Mouse (Mus musculus) layer of hippocampus, postnatal 14 days (tissue): ENCODE measurements around the gene Gm16181. TPM values are rescaled to one million over a fixed set of nuclear protein-coding genes. Genes with fewer than 3 reads are reported as not detected.

Experiments used
- DNase-seq, 2 experiments: peaks; one replicate each; pipeline ENCODE4 v3.0.0; 2021 to 2022; ENCODE audit warnings: low spot score in 2 of 2, mixed read lengths in 1 of 2
- total RNA-seq, 2 experiments: library from RNA; stranded (reverse); gene quantifications; 2 replicates each; pipeline ENCODE4 v1.2.3; 2021

The Gm16181 gene
- total RNA-seq, 2 experiments from 2014 or later, result not detected

DNA sequence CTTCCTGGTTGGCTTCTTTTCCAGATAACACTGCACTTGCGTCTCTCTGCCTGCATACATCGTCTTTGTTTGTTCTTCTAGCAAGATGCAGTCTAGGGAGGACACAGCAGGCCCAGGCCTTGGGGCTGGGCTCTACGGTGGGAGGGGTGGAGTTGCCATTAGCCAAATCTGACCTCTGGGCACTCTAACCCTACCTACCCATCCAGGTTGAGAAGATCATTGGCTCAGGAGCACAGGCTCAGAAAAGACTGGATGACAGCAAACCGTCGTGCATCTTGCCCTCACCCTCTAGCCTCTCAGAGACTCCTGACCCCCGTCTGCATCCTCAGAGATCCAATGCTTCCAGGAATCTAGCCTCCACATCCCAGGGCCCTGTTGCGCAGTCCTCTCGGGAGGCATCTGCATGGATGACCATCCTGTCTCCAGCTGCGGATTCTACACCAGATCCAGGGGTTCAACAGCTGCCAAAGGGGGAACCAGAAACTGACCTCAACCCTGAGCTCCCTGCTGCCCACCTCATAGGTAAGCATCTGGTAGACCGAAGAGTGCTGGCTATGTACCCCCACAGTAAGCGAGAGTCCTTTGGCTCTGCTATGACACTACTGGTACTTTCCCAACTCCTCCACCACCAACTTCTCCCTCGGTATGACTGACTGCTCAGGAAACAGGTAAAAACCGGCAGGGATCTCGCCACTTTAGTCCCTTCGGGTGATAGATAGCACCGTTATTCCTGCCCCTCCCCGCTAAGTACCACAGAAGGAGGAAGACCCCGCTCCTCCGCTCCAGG is 25.6 kb upstream of the Gm16181 start:
- no peak for DNase-seq

DNA sequence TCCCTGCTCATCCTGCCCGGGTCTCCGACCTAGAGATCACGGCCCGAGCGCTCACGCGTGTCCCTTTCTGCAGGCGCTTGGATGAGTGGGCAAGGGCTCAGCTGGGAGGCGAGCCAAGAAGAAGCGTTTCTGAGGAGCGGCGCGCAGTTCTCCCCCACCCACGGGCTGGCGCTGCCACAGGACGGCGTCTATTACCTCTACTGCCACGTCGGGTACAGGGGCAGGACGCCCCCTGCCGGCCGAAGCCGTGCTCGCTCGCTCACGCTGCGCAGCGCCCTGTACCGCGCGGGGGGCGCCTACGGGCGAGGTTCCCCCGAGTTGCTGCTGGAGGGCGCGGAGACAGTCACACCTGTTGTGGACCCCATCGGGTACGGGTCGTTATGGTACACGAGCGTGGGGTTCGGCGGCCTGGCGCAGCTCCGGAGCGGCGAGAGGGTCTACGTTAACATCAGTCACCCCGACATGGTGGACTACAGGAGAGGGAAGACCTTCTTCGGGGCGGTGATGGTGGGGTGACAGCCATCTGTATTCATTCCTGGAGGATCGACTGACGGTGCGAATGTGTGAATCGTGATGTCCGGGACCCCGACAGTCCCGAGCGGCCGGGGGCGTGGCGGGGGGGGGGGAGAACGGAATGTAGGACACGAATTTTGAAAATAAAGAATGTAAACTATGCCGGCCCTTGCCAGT is 24.9 kb upstream of the Gm16181 start:
- peak; percentile 62 to 74 for DNase-seq

DNA sequence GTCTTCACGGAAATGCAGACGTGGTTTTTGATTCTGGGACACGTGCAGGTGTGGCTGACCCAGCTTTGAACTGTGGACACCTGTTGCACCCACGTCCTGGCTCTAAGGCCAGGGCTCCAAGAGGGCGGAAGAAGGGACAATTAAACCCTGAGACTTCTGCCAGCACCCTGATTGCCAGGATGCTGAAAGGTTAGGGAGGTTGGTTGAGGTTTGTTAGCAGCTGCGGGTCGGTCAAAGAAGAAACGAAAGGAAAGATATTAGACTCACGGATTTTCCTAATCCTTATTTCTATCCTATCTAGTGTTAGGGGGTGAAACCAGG is 24.4 kb upstream of the Gm16181 start:
- DNase-seq, result no peak

DNA sequence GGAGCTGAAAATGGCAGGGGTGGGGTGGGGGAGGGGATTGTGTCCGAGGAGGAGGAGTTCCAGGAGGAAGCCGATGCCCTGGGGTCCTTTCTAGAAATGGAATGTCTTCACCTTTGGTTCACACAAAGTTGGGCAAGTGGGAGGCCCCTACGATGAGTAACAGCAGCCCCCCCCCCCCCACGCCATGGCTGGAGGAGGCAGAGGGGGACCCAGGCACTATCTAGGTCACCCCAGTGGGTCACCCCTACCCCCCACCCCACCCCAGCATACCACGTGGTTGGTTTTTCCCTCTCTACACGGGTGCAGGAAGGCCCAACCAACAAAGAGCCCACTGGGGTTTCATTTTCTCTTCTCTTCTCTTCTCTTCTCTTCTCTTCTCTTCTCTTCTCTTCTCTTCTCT is 23.5 kb upstream of the Gm16181 start:
- DNase-seq, result no peak

DNA sequence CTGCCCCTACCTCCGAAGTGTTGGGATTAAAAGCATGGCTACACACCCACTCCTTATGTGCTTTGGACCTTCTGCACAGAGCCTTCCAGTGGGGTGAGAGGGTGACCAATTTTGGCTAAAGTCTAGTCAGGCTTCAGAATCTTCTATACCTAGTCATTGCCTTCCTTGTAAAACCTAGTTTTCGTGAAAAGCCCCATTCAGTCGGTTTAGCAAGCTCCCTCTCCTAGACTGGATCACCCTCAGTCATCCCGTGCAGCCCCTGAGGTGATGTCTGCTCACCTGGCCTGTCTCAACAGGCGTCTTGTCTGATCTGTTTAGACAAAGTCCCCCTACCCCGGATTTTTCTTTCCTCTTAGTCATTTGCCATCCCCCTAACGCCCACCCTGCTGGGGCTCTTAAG is 22.6 kb upstream of the Gm16181 start:
- no peak for DNase-seq

DNA sequence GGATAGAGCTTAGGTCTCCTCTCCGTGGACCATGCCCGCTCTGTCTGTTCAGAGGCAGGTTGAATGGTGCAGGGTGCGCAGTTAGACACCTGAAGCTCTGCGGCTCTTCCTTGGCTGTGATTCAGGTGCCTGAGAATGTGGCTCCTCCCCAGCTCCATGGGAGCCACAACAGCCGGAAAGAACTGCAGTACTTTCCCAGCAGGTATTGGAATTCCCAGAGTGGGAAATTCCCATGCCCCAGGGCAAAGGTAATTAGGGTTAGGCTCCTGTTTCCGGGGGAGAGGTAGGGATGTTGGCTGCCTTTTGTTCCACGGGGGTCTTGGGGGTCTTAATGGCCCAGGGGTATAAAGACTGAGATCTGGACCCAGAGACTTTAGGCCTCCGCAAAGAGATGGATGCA is 21.7 kb upstream of the Gm16181 start:
- no peak for DNase-seq

DNA sequence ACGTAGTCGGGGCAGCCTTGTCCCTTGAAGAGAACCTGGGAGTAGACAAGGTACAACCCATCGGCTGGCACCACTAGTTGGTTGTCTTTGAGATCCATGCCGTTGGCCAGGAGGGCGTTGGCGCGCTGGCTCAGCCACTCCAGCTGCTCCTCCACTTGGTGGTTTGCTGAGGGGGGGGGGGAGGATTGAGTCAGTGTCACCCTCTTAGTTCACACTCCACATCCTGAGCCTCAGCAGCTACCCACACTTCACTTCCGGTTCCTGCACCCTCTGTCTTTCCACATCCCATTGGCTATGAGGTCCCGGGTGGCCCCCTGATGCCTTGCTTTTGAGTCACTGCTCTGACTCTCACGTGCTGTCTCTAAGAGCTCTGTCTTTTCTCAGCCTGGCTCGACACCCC is 20.2 kb upstream of the Gm16181 start:
- no peak for DNase-seq

DNA sequence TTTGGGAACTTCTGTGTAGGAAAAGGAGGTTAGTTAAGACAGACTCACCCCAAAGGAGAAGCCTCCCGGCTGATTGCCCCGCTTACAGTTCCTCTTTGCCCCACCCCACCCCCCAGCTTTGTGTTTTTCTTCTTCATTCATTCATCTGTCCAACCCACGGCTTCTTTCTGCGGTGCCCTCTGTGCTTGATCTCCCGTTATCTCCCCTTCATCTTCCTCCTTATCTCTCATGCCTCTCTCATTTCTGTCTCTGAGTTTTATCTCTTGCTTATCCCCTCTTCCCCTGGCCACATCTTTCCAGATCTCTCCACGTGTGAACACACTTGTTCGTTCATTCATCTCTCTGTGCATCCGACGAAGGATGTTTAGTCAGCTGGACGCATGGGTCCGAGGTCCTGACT is 19.5 kb upstream of the Gm16181 start:
- DNase-seq, result no peak

DNA sequence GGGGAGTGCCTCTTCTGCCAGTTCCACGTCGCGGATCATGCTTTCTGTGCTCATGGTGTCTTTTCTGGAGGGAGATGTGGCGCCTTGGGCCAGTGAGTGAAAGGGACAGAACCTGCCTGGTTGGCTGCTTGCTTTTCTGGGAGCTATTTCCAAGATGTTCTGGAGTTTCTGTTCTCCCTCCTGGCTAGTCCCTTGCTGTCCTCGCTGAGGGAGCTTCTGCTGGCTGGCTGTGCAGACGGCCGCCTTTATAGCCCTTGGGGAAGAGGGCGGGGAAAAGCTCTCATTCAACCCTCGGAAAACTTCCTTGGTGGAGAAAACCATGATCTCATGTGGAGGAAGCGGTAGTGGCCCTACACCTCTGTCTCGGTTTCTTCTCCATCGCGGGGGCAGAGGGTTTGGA is 18.8 kb upstream of the Gm16181 start, which contains the start of gene Tnf:
Gene Tnf, minus strand, starts transcription at position 221 of the 400 bp plus-strand sequence.
- no peak for DNase-seq

DNA sequence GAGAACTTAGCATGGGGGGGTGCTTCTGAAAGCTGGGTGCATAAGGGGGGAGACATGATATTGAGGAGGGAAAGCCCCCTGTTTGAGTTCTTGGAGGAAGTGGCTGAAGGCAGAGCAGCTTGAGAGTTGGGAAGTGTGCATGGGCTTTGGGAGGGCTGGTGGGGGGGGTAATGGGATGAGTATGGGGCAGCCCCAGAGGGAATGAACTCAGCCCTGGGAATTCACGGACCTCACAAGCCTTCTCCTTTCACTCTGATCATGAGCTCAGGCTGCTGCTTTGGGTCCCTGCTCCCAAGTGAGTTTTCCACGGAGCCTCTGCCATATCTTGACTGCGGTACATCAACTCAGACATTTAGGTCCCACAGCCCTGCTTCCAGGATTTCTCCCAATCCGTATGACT is 18.2 kb upstream of the Gm16181 start:
- no peak for DNase-seq

DNA sequence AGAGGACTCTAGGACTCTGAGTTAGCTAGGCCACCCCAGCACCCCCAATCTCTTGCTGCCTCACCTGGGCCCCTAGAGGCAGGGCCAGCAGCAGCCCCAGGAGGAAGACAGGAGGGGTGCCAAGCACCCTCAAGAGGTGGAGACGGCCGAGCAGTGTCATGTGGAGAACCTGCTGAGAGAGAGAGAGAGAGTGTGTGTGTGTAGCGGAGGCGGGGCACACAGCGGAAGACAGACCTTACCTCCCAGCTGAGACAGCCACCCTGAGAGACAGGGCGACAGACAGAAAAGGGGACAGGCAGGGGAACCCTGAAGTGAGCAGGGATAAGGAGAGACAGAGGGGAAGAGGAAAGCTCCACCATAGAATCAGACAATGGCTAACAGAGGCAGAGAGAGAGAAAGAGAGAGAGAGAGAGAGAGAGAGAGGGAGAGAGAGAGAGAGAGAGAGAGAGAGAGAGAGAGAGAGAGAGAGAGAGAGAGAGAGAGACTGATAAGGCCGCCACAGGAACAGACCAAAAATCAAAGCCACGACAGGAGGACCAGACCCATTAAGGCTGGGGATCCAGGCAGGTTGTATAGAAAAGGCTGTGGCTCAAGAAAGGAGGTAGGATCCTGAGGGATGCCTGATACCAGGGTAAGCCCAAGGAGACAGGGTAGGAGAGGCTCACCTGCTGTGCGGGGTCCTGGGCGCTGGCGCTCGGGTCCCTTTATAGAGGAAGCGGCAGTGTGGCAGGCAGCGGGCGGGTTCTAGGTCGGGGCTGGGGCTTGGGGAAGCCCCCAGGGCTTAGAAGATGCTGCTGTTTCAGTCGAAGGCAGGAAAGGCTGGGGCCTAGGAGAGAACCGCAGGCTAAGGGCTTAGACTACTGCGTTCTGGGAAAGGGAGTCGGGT is 15.9 kb upstream of the Gm16181 start, which contains the start of gene Lta:
Gene Lta, minus strand, starts transcription at position 858 of the 886 bp plus-strand sequence.
- no peak for DNase-seq

DNA sequence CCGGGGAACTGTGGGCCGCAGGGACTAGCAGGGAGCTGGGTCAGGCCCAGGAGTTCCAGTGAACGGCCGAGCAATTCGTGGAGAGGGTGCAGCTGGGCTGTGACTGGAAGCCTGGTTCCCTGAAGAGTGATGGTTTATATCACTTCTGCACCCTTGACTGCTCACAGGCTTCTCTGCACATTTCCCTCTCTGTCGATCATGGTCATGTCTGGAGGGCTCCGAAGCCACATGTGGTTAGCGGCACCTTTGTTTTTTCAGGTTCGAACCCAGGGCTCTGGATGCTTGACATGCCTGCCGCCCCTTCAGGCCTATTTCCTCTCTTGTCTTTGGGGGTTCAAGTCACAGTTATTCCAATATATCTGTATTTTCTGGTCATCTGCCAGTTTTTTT is 15.3 kb upstream of the Gm16181 start:
- no peak for DNase-seq

DNA sequence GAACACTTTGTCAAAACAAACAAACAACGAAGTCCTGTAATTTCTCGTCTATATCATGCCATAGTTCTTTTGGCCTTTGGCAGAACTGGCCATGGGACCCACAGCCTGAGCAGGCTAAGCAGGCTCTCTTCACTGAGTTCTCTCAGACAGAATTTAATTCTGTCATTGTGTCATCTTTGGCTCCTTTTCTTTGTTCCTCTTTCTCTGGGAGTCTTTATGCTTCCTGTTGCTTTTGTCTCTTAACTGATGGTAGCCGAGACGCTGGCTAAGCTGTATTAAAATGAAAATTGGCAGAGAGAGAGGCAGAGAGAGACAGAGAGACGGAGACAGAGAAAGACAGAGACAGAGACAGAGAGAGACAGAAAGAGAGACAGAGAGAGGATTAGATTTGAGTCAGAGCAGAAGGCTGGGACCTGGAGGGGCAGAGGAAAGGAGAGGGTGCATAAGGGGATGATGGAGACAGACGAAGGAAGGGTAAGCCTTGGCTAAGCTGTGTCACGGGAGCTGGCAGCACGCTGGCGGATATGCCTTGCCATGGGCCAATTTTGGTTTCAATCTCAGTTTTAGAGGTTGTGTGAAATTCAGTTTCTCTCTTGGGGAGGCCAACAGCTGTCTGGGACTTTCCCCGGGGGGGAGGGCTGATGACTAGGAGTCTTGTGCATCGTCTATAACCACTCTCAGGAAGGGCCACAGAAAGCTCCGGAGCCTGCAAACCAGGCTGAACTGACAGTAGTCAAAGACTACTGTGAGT is 10.7 kb upstream of the Gm16181 start:
- no peak for DNase-seq

DNA sequence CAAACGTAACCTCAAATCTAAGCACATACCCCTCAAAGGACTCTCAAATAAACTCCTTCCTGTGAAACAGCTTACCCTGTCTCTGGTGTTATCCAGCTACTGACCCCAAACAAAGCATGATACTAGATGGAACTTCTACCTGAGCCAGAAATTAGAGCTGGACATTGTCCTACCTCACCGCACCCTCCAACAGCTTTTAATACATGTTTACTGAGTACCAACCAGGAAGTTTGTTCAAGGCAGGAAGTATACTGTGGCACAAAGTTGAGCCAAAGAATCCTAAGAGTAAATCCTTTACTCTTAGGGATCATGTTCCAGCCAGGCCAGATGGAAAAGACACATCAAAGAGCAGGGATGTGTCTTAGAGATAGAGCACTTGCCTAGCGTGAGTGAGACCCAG is 10.0 kb upstream of the Gm16181 start:
- no peak for DNase-seq

DNA sequence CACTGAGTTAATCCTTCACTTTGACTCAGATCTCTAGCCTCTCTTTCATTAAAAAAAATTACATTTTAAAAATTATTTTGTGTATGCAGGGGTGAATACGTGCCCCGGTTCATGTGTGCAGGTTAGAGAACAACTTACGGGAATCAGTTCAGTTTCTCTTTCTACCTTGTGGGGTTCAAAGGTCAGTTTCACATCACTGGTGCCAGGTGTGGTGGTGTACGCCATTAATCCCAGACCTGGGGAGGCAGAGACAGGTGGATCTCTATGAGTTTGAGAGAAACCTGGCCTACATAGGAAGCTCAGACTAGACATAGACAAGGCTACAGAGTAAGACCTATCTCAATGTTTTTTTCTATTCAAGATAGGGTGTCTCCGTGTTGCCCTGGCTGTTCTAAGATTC is 7.6 kb upstream of the Gm16181 start:
- no peak for DNase-seq

DNA sequence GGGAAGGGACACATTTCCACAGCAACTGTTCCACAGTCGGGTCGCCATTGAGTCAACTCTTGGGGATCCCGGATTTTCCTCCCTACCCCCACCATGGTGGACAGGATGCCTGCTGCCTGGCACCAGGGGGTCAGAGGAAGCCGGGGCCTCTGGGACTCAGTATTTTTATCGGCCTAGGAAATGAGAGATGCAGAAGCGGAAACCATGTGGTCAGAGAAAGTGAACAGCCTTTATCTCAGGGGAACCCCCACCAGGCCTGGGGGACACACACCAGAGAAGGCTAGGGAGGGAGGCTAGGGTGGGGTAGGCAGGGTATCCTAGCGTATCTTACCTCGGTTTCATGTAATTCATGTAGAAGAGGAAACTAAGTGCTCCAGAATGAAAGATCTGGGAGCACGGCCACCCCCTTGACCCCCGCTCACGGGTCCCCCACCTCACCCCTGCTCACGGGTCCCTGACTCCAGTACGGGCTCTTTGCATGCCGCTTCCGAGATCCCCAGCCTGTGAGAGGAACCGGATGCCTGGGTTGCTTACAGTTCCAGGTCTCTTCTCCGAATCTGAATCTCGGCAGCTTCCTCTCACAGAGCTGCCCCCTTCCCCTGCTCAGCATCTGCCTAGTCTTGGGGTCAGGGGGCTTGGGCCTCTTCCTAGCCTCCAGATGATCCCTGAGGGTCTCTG is 2.0 kb upstream of the Gm16181 start:
- DNase-seq, result no peak

DNA sequence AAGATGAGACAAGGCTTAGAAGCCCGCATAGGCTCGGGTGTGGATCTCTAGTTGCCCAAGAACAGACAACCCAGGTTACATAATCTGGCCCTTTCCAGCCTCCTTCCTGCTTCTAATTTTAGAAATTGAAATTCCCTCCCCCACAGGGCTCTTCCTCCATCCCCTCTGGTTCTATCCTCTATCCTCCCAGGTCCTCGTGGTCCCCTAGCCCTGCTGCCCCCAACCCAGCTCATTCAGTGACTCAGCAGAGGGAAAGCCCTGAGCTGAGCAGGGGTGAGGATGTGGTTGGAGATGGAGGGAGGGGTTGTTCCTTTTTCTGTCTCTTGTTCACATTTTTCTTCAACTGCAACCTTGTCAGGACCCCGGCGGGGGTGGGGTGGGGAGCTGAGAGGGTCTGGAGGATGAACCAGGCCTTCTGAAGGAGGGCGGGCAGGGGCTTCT is 1.0 kb upstream of the Gm16181 start:
- DNase-seq, result no peak

DNA sequence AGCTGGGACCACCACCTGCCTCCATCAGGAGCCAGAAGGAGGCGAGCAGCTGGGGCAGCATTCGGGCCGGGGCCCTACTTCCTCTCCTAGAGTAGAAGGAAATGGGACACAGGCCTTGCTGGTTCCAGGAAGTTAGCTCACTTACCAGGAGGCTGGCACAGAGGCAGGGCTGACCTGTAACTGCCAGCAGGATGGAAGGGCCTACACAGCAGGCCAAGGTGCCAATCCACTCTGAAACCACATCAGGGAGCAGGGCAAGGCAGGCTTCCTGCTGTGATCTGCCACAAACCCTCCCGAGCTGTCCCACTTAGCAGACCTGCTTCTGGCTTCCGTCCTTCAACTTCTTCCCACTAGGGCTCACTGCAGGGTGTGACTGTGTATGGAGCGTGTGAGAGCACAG is 1.7 kb downstream of the Gm16181 start:
- no peak for DNase-seq

DNA sequence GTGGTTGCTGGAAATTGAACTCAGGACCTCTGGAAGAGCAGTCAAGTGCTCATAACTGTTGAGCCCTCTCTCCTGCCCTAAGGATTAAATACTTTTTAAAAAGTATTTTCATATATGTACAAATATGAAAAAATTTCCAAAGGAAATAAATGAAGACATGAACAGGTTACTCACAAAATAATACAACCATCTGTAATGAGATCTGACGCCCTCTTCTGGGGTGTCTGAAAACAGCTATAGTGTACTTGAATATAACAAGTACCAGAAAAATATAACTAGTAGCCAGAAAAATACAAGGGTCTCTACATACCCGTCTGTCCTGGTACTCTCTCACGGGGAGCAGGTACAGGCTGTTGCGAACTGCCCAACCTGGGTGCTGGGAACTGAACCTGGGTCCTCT is 4.0 kb downstream of the Gm16181 start:
- DNase-seq, result no peak

DNA sequence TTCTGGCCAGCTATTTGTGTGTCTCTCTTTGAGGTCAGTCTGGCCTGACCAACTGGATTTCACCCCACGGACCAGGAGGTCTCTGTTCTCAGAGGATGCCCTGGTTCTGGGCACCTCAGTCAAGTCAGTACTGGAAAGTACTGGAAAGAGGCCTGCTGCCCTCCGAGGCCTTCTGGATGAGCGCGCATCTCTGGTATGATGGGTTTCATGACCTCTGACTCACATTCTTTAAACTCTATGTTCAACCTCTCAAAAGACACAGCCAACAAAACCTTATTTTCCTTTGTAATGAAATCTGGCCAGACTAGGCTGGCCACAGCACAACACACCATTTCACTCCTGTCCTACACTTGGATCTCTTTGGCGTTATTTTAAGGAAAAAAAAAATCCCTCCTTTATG is 4.8 kb downstream of the Gm16181 start:
- no peak for DNase-seq
